Mouse (Mus musculus): ENCODE data around the gene Cradd.

The Cradd gene

DNA sequence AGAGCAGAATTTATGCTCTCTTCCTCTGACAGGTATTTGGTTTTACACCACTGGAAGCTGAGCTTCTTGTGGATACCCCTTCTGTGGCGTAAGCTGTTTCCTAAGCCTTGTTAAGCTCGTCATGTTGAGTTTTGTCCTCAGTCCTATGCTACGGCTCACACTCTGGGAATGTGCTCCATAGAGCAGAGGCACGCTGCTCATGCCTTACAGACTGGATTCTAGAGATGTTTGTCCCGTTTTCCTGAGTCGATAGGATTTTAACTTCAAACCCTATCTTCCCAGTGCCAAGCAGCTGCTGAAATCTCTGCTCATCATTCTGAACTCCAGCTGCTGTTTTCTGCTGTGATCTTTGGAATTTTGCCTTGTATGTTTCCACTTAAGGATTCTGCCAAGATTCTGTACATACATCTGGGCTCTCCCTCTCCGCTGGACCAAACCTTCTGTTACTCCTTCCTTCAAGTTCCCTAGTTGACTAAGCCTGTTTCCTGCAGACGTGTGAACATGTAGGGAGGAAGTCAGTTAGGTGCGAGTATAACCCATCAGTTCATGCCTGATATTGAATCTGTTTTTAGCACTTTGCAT, 164.2 kb downstream of the Cradd start:
- DNase-seq (ENCODE audit: low spot score in 2 of 2): no peak

GRCm38 (mm10) chr10:95156410-95156809, 167.5 kb downstream of the Cradd start:
- no peak for DNase-seq (ENCODE audit: low spot score in 2 of 2)

- DNase-seq (ENCODE audit: low spot score in 2 of 2): no peak
Measured at GRCm38 (mm10) chr10:95154675-95155074, 169.3 kb downstream of the Cradd start.

- DNase-seq (ENCODE audit: low spot score in 2 of 2): no peak
Measured at GRCm38 (mm10) chr10:95153224-95153623, 170.7 kb downstream of the Cradd start.

DNA sequence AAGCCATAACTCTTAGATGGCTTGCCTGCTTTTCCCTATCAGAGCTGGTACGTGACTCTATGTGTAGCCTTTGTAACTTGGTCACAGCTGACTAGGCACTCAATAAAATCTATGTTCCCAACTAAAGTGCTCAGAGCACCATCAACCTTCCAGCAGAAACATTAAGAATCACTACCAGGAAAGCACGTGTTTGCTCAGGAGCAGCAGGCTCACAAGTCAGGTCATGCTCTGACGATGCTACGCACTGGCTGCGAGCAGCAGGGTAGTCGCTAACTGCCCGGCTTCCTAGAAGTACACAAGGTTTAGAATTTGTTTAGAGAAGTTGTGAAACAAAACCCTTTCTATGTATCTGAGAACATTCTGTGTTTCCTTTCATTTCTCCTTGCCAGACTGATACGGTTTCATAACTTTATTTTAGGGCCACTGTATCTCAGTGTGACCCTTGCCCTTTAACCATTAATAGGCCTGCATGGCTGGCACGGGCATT, 171.4 kb downstream of the Cradd start:
- DNase-seq (ENCODE audit: low spot score in 2 of 2): no peak

GRCm38 (mm10) chr10:95151012-95151768, 172.7 kb downstream of the Cradd start:
- DNase-seq (ENCODE audit: low spot score in 2 of 2): no peak

DNA sequence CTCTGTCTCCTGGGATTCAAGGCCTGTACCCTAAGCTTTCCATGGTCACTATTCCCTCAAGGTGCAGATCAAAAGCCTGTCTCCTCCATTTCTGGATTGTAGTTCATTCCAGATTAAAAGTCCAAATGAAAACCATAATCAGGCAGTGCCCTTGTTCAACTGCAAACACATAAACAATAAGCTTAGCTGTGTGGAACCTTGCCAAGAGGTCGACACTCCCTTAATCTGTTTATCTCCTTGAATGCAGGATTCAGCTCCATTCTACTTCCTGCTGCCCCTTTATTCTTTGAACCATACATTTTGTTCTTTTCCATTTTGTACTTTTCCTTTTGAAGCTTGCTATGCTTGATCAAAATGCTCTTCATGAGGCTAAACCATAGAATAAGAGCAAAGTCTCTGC, 174.3 kb downstream of the Cradd start:
- no peak for DNase-seq (ENCODE audit: low spot score in 2 of 2)

- DNase-seq (ENCODE audit: low spot score in 2 of 2): no peak
Measured at GRCm38 (mm10) chr10:95148641-95149040, 175.3 kb downstream of the Cradd start.

DNA sequence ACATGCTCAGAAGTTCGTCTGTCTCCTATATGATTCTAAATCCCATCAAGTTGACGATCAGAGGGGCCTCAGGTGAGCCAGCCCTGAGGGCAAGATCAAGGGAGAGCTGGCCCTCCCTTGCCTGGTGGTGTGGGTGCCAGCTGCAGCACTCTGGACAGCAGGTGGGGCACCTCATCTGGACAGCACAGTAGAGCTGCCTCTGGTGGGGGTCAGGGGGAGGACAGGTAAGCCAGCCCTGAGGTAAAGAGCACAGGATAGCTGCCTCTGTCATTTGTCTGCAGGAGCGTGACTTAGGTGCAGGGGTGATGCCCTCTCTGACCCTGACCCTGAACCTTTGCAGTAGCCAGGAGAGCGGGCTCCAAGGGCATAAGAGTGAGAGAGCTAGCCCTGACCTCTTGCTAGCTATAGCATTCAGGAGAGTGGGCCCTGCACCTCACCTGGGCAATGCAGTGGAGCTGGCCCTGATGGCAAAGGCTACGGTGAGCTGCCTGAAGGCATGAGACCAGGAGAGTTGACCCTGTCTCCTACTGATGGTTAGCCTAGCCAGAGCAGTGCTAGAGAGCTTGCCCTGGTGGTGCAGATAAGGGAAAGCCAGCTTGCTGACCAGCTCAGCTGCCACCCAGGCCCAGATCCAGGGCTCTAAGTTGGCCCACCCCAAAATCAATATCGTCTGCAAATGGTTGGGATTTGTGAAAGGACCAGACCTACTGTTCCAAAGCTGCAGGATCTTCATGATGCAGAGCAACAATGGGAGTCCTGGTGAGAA, 176.6 kb downstream of the Cradd start:
- DNase-seq (ENCODE audit: low spot score in 2 of 2): no peak

DNA sequence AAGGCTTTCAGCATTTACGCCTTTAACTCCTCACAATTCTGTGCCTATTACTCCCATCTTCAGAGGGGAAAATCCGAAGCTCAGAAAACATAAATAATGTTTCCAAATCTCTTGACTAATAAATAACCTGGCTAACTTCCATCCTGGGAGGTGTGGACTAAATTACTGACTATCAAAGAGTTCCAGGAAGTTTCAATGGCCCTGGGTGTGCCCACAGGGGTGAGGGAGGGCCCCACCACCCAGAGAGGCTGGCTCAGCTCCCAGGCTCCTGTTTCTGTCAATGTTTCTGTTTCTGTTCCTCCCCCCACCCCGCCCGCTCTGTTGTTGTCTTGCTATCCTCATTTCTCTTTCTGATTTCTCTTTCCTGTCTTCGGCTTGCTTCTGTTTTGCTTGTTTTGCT, 177.4 kb downstream of the Cradd start:
- peak in 1 of 2 experiments; percentile 21 for DNase-seq (ENCODE audit: low spot score in 2 of 2)

GRCm38 (mm10) chr10:95145204-95145926, 178.6 kb downstream of the Cradd start:
- no peak for DNase-seq (ENCODE audit: low spot score in 2 of 2)

GRCm38 (mm10) chr10:95144414-95145130, 179.4 kb downstream of the Cradd start:
- DNase-seq (ENCODE audit: low spot score in 2 of 2): no peak

GRCm38 (mm10) chr10:95143446-95144114, 180.4 kb downstream of the Cradd start:
- DNase-seq (ENCODE audit: low spot score in 2 of 2): no peak

DNA sequence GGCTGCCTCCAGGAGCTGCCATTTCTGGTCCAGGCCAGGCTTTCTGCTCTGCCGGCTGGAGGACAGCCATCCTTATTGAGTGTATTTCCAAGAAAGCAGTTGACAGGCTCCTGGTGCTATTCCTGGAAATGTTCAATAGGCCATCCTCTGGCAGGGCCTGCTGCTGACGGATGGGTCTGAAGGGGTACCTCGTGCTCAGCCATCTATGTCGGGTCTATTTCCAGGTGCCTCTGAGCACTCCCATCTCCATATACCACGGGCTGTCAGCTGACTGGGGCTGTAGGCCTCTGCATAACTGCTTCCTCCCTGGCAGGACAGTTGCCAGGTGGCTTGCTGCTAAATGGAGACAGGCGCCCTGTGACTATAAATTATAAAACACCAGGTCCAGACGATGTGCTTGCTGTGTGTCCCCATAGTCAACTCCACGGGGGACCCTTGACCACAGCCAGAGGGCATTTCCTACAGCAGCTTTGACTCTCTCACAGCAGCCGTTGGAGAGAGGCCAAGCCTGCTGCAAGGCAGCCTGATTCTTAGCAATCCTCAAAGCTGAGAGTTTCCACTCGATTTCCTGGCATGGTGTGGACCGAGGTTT, 181.0 kb downstream of the Cradd start:
- peak in 1 of 2 experiments; percentile 59 for DNase-seq (ENCODE audit: low spot score in 2 of 2)

DNA sequence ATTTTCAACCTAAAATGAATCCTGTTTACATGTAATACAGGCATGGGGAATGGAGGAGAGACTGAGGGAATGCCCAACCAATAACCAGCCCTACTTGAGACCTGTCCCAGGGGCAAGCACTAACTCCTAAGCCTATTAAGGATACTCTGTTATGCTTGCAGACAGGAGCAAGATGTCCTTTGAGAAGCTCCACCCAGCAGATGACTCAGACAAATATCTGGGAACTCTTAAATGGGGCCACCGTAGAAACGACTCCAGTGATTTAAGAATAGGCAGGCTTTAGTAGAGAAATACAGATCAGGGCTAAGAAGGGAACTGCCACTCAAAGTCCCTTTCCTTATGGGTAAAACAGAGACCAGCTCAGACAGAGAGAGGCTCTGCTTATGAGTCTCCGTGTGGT, 182.9 kb downstream of the Cradd start:
- no peak for DNase-seq (ENCODE audit: low spot score in 2 of 2)

DNA sequence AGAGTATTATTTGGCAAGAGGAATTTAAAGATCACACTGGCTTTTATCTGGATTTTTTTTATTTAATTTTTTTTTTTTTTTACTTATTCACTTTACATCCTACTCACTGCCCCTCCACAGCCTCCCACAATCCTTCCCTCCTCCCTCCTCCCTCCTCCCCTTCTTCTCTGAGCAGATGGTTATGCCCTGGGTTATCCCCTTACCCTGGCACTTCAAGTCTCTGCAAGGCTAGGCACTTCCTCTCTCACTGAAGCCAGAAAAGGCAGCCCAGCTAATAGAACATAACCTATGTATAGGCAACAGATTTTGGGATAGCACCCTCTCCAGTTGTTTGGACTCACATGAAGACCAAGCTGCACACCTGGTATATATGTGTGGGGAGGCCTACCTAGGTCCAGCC, 183.7 kb downstream of the Cradd start:
- no peak for DNase-seq (ENCODE audit: low spot score in 2 of 2)

DNA sequence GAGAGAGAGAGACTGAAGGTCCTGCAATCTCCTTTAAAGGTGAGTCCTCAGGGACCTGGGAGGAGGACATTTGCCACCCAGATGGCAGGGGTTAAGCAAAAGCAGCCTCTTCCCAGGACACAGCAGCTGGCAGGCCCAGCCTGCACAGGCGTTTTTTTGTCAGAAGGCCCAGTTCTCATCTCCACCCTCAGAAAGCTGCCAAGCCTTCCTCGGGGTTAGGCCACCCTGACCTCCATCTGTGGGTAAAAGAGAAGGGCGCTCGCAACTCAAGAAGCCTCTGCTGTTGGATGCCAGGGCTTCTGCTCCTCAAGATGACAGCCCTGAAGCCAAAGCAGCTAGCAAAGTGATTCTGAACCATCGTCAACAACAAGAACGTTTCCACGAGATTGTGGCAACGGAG, 184.3 kb downstream of the Cradd start:
- no peak for DNase-seq (ENCODE audit: low spot score in 2 of 2)

GRCm38 (mm10) chr10:95133057-95133456, 190.9 kb downstream of the Cradd start:
- DNase-seq (ENCODE audit: low spot score in 2 of 2): no peak
